Mouse (Mus musculus) midbrain, embryonic 12.5 days (tissue): ENCODE data around the gene A930004D18Rik. TPM values are rescaled to one million over a fixed set of nuclear protein-coding genes. Genes with fewer than 3 reads are reported as not detected.

Experiments used
- ATAC-seq: fragments of 200-750 bp; cut with Nextera tagmentation; 2 replicates; pipeline ENCODE4 v1.8.0; 2017; ENCODE audit warnings: low read depth, moderate TSS enrichment, moderate library complexity; ENCODE audit not compliant: low FRiP score
- H3K27ac ChIP-seq: fragments of 300-500 bp; sonication (generic); replicated peaks from 2 replicates; pipeline ENCODE4 v1.5.1; 2016; ENCODE audit warnings: mild to moderate bottlenecking
- H3K27me3 ChIP-seq: fragments of 300-500 bp; sonication (generic); 2 replicates; pipeline ENCODE4 v1.6.1; 2016; ENCODE audit warnings: mild to moderate bottlenecking
- H3K36me3 ChIP-seq: fragments of 300-500 bp; sonication (generic); 2 replicates; pipeline ENCODE4 v1.6.1; 2016
- H3K4me1 ChIP-seq: fragments of 300-500 bp; sonication (generic); 2 replicates; pipeline ENCODE4 v1.6.1; 2016
- H3K4me2 ChIP-seq: fragments of 300-500 bp; sonication (generic); replicated peaks from 2 replicates; pipeline ENCODE4 v1.6.1; 2016; ENCODE audit warnings: mild to moderate bottlenecking, moderate library complexity
- H3K4me3 ChIP-seq: fragments of 300-500 bp; sonication (generic); 2 replicates; pipeline ENCODE4 v1.5.1; 2016; ENCODE audit warnings: mild to moderate bottlenecking
- H3K9ac ChIP-seq: fragments of 300-500 bp; sonication (generic); replicated peaks from 2 replicates; pipeline ENCODE4 v1.6.1; 2016; ENCODE audit warnings: mild to moderate bottlenecking, moderate library complexity
- H3K9me3 ChIP-seq: fragments of 300-500 bp; sonication (generic); 2 replicates; pipeline ENCODE4 v1.6.1; 2016; ENCODE audit warnings: mild to moderate bottlenecking
- WGBS: fragments of 180-500 bp; shearing (Covaris S2); methylation state at CpG from one replicate; pipeline ENCODE4 v1.1.7; 2016; 5-methylcytosine and 5-hydroxymethylcytosine counted together
- polyA plus RNA-seq: library from polyadenylated mRNA; unstranded; fragments of >200 nt; fragmentation: Nextera tagmentation; extraction: Ambion mirVana; gene quantifications from 2 replicates; pipeline ENCODE4 v1.2.1, GENCODE M21; 2016

Gene A930004D18Rik
- polyA plus RNA-seq: 20.5 and 21.5 TPM in 2 replicates

- no peaks in the 10 kb centered on the region for H3K36me3 ChIP-seq
- H3K4me1 ChIP-seq: peaks cover 88% of the 10 kb centered on the region
- H3K9ac ChIP-seq: peak within 1 kb of the TSS; percentile 91; the same call in 1 of the 2 replicates
- H3K9me3 ChIP-seq: no peaks in the 10 kb centered on the region
- no peak for ATAC-seq
- H3K4me2 ChIP-seq: peak within 1 kb of the TSS; percentile 70
- WGBS: 40% methylated on average over 2 of the region's 2 CpGs
- peak within 1 kb of the TSS; percentile 96; the same call in 1 of the 2 replicates for H3K27ac ChIP-seq
- H3K27me3 ChIP-seq: no peaks in the 10 kb centered on the region
- H3K4me3 ChIP-seq: peak within 1 kb of the TSS; percentile 99
Measured at GRCm38 (mm10) chr2:18037491-18037890, at the start of gene A930004D18Rik. Gene A930004D18Rik (minus strand): TSS chr2:18037737.

GRCm38 (mm10) chr2:18080182-18080860, 42.8 kb upstream of the A930004D18Rik start:
- no peaks in the 10 kb centered on the region for H3K27me3 ChIP-seq
- no peaks in the 10 kb centered on the region for H3K9me3 ChIP-seq
- no peak for ATAC-seq
- no peak overlapping the region for H3K27ac ChIP-seq
- no peaks in the 10 kb centered on the region for H3K4me1 ChIP-seq
- H3K4me3 ChIP-seq: no peak overlapping the region
- no peak overlapping the region for H3K4me2 ChIP-seq
- H3K9ac ChIP-seq: no peak overlapping the region
- WGBS: 92% methylated on average over 2 of the region's 2 CpGs
- H3K36me3 ChIP-seq: peaks cover 54% of the 10 kb centered on the region

GRCm38 (mm10) chr2:18071947-18072346, 34.4 kb upstream of the A930004D18Rik start:
- 96% methylated on average over 2 of the region's 2 CpGs for WGBS
- H3K36me3 ChIP-seq: peaks cover 26% of the 10 kb centered on the region
- no peak overlapping the region for H3K4me3 ChIP-seq
- H3K4me2 ChIP-seq: no peak overlapping the region
- no peaks in the 10 kb centered on the region for H3K9me3 ChIP-seq
- no peak overlapping the region for H3K27ac ChIP-seq
- H3K4me1 ChIP-seq: no peaks in the 10 kb centered on the region
- no peaks in the 10 kb centered on the region for H3K27me3 ChIP-seq
- no peak for ATAC-seq
- no peak overlapping the region for H3K9ac ChIP-seq

GRCm38 (mm10) chr2:18068071-18068796, 30.7 kb upstream of the A930004D18Rik start:
- Histone ChIP-seq H3K9me3 (no peaks in the 10 kb centered on the region), H3K27me3 (no peaks in the 10 kb centered on the region), H3K4me2 (no peak overlapping the region), H3K9ac (no peak overlapping the region), H3K4me3 (no peak overlapping the region), H3K4me1 (peaks cover 11% of the 10 kb centered on the region), H3K27ac (no peak overlapping the region), H3K36me3 (peaks cover 10% of the 10 kb centered on the region)
- ATAC-seq: no peak
- WGBS: 85% methylated on average over 4 of the region's 4 CpGs

GRCm38 (mm10) chr2:18066436-18066835, 28.9 kb upstream of the A930004D18Rik start:
- no peak for ATAC-seq
- Histone ChIP-seq H3K4me3 (no peak overlapping the region; the same call in 1 of the 2 replicates), H3K27ac (no peak overlapping the region), H3K36me3 (peaks cover 6% of the 10 kb centered on the region; the same call in 1 of the 2 replicates), H3K4me2 (peak overlapping the region; percentile 88), H3K4me1 (peaks cover 11% of the 10 kb centered on the region), H3K27me3 (no peaks in the 10 kb centered on the region), H3K9ac (no peak overlapping the region), H3K9me3 (no peaks in the 10 kb centered on the region)

GRCm38 (mm10) chr2:18065708-18066030, 28.1 kb upstream of the A930004D18Rik start:
- H3K9me3 ChIP-seq: no peaks in the 10 kb centered on the region
- peak overlapping the region; percentile 98 for H3K9ac ChIP-seq
- H3K4me2 ChIP-seq: peak overlapping the region; percentile 88
- peaks cover 11% of the 10 kb centered on the region for H3K4me1 ChIP-seq
- no peak for ATAC-seq
- H3K27me3 ChIP-seq: no peaks in the 10 kb centered on the region
- WGBS: 4% methylated on average over 6 of the region's 6 CpGs
- peak overlapping the region; percentile 100 for H3K27ac ChIP-seq
- peaks cover 6% of the 10 kb centered on the region; the same call in 1 of the 2 replicates for H3K36me3 ChIP-seq
- H3K4me3 ChIP-seq: peak overlapping the region; percentile 83

- WGBS: 0% methylated on average over 45 of the region's 85 CpGs
- ATAC-seq: peak; percentile 83
- peak overlapping the region; percentile 98 for H3K9ac ChIP-seq
- peaks cover 6% of the 10 kb centered on the region; the same call in 1 of the 2 replicates for H3K36me3 ChIP-seq
- H3K9me3 ChIP-seq: no peaks in the 10 kb centered on the region
- no peaks in the 10 kb centered on the region for H3K27me3 ChIP-seq
- peak overlapping the region; percentile 83 for H3K4me3 ChIP-seq
- peak overlapping the region; percentile 100 for H3K27ac ChIP-seq
- peaks cover 11% of the 10 kb centered on the region for H3K4me1 ChIP-seq
- H3K4me2 ChIP-seq: peak overlapping the region; percentile 88
Measured at GRCm38 (mm10) chr2:18064941-18065707, 27.6 kb upstream of the A930004D18Rik start.

GRCm38 (mm10) chr2:18064356-18064858, 26.9 kb upstream of the A930004D18Rik start:
- Histone ChIP-seq H3K9me3 (no peaks in the 10 kb centered on the region), H3K36me3 (peaks cover 6% of the 10 kb centered on the region; the same call in 1 of the 2 replicates), H3K4me3 (peak overlapping the region; percentile 83), H3K9ac (peak overlapping the region; percentile 98), H3K4me1 (peaks cover 12% of the 10 kb centered on the region), H3K27me3 (no peaks in the 10 kb centered on the region), H3K4me2 (peak overlapping the region; percentile 88), H3K27ac (peak overlapping the region; percentile 100)
- ATAC-seq: peak; percentile 94
- WGBS: 1% methylated on average over 18 of the region's 58 CpGs

- Histone ChIP-seq H3K27me3 (no peaks in the 10 kb centered on the region), H3K9ac (peak overlapping the region; percentile 98), H3K9me3 (no peaks in the 10 kb centered on the region), H3K4me3 (peak overlapping the region; percentile 83), H3K4me1 (peaks cover 17% of the 10 kb centered on the region), H3K27ac (peak overlapping the region; percentile 100), H3K4me2 (peak overlapping the region; percentile 88), H3K36me3 (peaks cover 6% of the 10 kb centered on the region; the same call in 1 of the 2 replicates)
- peak; percentile 20 for ATAC-seq
- under 1% methylated on average over 18 of the region's 18 CpGs for WGBS
Measured at GRCm38 (mm10) chr2:18063763-18064251, 26.3 kb upstream of the A930004D18Rik start.

GRCm38 (mm10) chr2:18060396-18060795, 22.9 kb upstream of the A930004D18Rik start:
- H3K9me3 ChIP-seq: no peaks in the 10 kb centered on the region
- H3K27ac ChIP-seq: no peak overlapping the region
- 44% methylated on average over 1 of the region's 1 CpGs for WGBS
- H3K9ac ChIP-seq: no peak overlapping the region
- ATAC-seq: no peak
- H3K36me3 ChIP-seq: no peaks in the 10 kb centered on the region
- H3K4me1 ChIP-seq: peaks cover 6% of the 10 kb centered on the region
- no peak overlapping the region for H3K4me3 ChIP-seq
- no peak overlapping the region; the same call in 1 of the 2 replicates for H3K4me2 ChIP-seq
- no peaks in the 10 kb centered on the region for H3K27me3 ChIP-seq

- Histone ChIP-seq H3K27ac (no peak overlapping the region), H3K4me2 (no peak overlapping the region), H3K9me3 (no peaks in the 10 kb centered on the region), H3K9ac (no peak overlapping the region), H3K36me3 (no peaks in the 10 kb centered on the region), H3K4me3 (no peak overlapping the region), H3K27me3 (no peaks in the 10 kb centered on the region), H3K4me1 (peaks cover 6% of the 10 kb centered on the region)
- no peak for ATAC-seq
- WGBS: 60% methylated on average over 1 of the region's 1 CpGs
Measured at GRCm38 (mm10) chr2:18059891-18060290, 22.4 kb upstream of the A930004D18Rik start.
